Mouse (Mus musculus) inflammation-experienced regulatory T-cells, adult 6 months (primary cell): ENCODE measurements around the gene Adi1. TPM values are rescaled to one million over a fixed set of nuclear protein-coding genes. Genes with fewer than 3 reads are reported as not detected.

Source experiments
- ATAC-seq: one replicate; pipeline ENCODE4 v1.8.0; 2017
- polyA plus RNA-seq, 3 experiments: library from polyadenylated mRNA; unstranded; fragments of 100-300 nt; shearing (Covaris generic); gene quantifications; one replicate each; pipeline ENCODE4 v1.2.1; 2017

Adi1 gene
- 10 to 100 TPM; 25.7 to 49.9 (median 41.5) TPM for polyA plus RNA-seq

DNA sequence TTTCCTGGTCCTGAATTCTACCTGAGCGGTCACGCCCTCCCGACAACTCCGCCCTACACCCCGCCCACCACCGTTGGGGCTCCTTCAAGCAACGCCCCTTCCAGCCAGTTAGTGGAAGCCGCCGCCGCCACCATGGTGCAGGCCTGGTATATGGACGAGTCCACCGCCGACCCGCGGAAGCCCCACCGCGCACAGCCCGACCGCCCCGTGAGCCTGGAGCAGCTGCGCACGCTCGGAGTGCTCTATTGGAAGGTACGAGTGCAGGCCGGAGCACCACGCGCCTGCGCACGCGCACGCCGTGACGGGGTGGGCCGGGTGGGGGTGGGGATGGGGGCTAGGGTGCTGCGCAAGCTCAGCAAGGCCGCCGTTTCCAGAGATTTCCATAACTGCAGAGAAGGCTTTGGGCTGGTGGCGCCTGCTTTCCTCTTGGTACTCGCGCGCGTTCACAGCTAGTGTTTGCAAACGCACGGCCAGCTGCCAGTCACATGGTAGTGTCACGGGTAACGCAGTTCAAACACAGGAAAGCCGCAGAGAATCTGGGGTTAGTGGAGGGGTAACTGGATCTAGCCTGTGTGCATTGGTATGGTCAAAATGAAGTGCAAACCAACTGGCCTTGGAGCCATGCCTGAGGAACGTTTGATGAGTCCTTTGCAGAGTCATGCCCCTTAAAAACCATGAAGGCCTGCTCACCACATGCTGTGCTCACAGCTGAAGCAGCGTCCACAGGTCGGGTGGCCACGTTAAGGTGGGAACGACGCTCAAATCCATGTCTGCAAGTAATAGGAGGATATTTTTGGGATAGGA is at the start of gene Adi1:
Adi1 (plus strand) TSS at position 111 of the 804 bp plus-strand sequence.
- ATAC-seq = peak; percentile 82

- ATAC-seq = no peak
Measured at GRCm38 (mm10) chr12:28625407-28625806, 49.6 kb upstream of the Adi1 start.

DNA sequence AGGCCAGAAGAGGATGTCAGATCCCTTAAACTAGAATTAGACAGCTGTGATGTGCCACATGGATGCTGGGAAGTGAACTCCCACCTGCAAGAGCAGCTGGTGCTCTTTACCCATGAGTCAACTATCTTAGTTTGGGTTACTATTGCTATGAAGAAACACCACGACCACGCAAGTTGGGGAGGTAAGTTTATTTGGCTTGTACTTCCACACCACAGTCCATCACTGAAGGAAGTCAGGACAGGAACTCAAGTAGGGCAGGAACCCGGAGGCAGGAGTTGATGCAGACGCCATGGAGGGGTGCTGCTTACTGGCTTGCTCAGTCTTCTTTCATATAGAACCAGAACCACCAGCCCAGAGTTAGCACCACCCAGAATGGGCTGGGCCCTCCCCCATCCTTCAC is 47.9 kb upstream of the Adi1 start:
- ATAC-seq = no peak

DNA sequence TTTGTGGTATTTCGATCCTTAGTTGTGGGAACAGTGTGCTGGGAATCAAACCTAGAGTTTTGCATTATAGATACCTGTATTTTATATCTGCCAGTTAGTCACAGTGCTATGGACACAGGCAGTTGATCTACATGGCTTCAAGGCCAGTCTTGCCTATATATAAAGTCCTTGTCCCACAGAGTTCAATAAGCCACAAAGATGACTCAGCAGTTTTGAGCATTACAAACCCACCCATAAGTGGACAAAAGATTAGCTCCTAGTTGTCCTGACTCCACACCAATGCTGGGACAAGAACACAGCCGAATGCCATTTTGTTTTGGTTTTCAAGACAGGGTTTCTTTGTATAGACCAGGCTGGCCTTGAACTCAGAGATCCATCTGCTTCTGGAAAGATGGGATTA is 46.6 kb upstream of the Adi1 start:
- ATAC-seq = no peak

- peak; percentile 5 for ATAC-seq
Measured at GRCm38 (mm10) chr12:28635058-28635534, 39.9 kb upstream of the Adi1 start.

DNA sequence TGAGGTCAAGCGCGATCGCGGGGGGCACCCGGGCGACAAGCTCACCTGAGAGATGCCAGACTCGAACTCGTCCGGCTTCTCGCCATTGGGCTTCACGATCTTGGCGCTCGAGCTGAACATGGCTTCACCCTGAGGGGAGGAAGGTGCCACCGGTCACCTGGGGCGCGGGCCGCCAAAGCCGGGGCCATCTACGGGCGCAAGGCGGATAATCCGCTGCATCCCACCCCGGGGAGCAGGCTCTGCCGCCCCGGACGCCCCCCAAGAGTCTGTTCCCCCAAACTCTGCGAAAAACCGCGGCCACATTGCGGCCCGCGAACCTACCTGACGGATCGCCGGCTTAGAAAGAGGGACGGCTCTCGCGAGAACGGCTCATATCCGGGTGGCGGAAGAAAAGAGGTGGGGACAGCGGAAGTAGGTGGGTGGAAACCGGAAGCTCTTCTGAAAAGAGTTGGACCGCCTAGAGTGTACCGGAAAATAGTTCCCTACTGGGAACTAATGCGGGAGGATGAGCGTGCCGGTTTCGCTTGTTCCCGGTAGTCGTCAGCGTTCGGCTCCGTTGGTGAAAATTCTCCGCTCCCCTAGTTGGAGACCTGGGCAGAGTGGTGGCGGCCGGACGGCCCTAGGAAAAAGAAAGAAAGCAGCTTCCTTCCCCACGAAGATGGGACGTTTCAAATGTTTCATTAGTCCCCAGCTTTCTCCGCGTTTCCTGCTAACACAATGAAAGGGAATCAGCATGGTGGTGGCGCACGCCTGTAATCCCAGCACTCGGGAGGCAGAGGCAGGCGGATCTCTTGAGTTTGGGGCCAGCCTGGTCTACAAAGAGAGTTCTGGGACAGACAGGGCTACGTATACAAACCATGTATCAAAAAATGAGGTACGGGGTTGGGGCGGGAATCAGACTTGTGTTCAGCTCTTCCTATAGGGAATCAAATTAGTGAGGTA is 39.2 kb upstream of the Adi1 start, which contains the start of gene Rps7:
Rps7 (minus strand) TSS at position 419 of the 942 bp plus-strand sequence.
- ATAC-seq = peak; percentile 98

DNA sequence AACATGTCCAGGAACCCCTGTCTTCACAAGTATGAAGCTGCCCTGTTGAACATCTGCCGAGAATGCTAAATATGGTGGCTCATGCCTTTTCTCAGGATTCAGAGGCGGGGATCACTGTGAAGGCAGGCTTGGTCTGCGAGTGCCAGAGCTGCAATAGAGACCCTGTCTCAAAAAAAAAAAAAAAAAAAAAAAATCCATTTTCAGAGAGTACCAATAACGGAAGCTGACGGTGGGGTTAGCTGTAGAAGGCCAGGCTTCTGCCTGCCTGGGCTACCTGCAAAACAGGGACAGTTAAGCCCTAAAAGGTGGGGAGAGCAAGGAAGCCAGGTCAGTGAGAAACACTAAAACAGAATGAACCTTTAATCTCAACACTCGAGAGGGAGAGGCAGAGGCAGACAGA is 38.5 kb upstream of the Adi1 start:
- ATAC-seq = no peak

DNA sequence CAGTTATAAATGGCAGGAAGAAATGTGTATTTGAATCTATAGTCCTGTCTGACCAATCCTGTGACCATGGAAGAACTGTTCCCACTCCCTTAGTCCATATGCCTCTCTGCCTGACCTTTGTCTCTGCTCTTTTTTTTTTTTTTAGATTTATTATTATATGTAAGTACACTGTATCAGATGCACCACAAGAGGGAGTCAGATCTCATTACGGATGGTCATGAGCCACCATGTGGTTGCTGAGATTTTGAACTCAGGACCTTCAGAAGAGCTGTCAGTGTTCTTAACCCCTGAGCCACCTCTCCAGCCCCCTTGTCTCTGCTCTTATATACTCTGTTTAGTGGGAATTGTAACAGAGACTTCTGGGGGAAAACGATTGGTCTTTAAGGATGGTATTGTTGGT is 36.3 kb upstream of the Adi1 start:
- no peak for ATAC-seq

GRCm38 (mm10) chr12:28649141-28650110 is 25.6 kb upstream of the Adi1 start, which contains the start of gene Rnaseh1:
TSS of gene Rnaseh1 (plus strand) at chr12:28649602.
- ATAC-seq = peak; percentile 98

GRCm38 (mm10) chr12:28662628-28663027 is 12.4 kb upstream of the Adi1 start:
- ATAC-seq = no peak

DNA sequence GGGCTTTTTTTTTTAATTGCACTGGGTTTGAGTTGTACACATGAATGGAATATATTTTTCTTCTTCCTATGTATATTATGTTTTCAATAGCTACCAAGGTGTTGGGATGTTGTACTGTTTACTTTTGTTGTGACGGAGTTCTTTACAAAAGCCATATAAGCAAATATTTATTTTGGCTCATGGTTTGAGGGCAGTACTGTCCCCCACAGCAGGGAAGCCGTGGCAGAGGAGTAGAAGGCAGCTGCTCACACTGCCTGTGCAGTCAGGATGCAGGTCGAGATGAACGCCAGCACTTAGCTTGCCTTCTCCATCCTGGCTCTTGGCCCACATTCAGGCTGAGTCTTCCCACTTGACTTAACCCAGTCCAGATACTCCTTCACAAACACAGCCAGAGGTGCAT is 8.3 kb upstream of the Adi1 start:
- ATAC-seq = no peak

DNA sequence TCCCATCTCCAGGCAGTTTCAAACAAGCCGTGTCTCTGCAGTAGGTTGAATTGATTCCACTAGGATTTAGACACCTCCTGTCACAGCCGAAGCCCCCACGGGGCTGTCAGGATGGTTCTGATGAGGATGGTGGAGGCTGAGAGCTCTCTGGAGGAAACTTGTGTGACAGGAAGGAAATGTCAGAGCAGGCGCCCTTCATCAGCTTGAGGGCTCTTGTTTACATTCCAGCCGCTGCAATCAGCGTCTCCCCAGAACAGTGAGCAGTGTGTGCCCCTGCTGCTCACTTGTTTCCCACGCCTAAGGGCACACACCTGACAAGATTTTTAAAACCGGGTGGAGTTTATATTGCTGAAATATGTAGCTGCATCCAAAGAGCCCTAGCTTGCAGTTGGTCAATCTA is 7.7 kb upstream of the Adi1 start:
- no peak for ATAC-seq

DNA sequence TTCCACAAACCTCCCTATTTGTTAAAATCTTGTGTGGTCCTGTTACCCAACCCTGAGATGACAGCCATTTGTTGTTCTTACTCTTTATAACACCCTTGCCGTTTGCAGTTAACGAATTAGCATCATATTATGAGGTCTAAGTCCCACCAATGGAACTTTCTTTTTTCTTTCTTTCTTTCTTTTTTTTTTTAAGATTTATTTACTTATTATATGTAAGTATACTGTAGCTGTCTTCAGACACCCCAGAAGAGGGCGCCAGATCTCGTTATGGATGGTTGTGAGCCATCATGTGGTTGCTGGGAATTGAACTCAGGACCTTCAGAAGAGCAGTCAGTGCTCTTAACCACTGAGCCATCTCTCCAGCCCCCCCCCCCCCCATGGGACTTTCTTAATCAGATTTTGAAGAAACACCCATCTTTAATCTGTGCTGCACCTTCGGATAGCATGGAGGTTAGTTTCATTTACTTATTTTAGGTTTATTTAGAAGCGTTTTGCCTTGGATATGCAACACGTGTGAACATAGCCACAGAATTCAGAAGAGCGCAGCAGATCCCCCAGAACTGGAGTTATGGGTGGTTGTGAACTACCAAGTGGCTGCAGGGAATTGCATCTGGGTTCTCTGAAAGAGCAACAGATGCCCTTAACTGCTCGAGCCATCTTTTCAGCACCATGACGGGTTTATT is 852 bp upstream of the Adi1 start:
- no peak for ATAC-seq

GRCm38 (mm10) chr12:28675925-28676209 is 836 bp downstream of the Adi1 start:
- no peak for ATAC-seq

- ATAC-seq = no peak
Measured at GRCm38 (mm10) chr12:28684674-28685073, 9.6 kb downstream of the Adi1 start.

DNA sequence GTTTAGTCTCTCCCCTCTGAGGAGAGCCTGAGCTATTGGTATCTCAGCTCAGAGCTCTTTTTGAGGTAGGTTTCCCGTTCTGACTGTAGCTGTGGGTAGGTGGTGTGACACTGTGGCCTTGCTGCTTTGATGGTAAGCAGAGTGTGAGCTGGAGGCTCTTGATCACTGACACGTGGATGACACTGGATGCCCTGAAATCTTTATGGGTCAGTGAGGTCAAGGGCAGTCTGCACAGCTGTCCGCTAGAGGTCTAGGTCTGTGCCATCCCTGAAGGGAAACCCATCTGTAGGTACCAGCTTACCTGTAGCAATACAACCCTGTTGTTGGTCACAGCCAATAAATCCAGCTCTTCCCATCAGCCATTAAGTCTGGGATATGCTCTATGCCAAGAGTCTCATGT is 10.7 kb downstream of the Adi1 start:
- ATAC-seq = peak; percentile 30

DNA sequence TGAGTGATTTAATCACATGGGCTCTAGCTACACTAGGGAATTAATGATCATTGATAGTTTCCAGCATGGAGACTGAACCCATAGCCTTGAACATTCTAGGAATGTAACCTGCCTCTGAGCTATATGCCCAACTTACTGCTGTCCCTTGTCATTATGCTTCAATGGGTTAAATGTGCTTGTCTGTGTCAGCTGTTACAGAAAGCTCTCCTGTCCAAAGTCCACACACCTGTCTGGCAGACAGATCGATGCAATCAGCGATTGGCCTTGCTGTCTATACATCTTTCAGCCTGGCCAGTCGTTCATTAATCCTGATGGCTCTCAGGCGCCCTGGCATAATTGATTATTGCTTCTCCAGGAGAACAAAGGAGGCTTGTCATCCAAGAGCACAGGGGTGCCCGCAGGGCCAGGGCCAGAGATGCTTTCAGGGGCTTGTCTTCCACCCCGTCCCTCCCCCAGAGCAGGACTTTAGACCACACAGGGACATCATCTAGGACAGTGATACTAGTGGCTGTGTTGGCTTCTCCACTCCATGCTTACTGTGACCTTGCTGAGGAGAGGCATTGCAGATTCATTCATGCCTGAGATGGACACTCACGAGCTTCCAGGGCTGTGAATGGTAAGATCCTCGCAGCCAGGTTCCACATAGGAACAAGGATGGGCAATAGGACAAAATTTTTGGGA is 11.3 kb downstream of the Adi1 start:
- ATAC-seq = no peak

DNA sequence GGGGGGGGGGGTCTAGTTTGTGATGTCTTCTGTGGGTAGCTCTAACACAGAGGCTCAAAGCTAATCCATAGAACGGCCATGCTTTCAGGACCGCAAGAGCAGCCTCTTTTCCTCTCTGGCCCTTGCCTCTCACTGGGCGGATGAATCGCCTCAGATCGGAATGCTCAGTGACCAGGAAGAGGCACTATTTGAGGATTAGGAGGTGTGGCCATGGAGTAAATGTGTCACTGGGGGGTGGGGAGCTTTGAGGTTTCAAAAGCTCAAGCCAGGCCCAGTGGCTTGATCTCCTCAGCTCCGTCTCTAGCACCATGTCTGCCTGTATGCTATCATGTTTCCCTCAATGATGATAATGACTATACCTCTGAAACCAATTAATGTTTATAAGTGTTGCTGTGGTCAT is 14.0 kb downstream of the Adi1 start:
- ATAC-seq = no peak

GRCm38 (mm10) chr12:28690730-28691129 is 15.7 kb downstream of the Adi1 start:
- ATAC-seq = no peak

GRCm38 (mm10) chr12:28693738-28694137 is 18.7 kb downstream of the Adi1 start:
- no peak for ATAC-seq

DNA sequence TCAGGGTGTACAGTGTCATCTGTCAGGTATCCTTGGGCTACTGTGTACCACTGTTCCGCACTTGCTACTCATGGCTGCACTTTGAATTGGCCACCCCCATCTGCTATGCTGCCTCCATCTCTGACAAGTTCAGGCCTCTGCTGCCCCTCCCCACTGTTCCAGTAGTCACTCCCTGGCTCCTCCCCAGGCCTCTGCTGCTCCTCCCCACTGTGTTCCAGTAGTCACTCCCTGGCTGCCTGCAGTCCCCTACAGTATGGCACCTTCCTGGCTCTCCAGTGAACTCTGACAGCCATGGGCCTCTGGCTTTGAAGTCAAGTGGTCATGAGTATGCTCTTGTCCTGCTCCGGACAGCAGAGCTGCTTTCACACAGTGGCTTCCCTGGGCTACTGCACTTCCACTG is 19.2 kb downstream of the Adi1 start:
- ATAC-seq = no peak
